Mouse (Mus musculus): ENCODE results near the gene Gm42417. TPM values are rescaled to one million over a fixed set of nuclear protein-coding genes. Genes with fewer than 3 reads are reported as not detected.

Gene Gm42417
- total RNA-seq (2021): 100 to 1,000 TPM in 1 of 2 experiments, 10 to 100 TPM in 1; 93.9 to 209 TPM

DNA sequence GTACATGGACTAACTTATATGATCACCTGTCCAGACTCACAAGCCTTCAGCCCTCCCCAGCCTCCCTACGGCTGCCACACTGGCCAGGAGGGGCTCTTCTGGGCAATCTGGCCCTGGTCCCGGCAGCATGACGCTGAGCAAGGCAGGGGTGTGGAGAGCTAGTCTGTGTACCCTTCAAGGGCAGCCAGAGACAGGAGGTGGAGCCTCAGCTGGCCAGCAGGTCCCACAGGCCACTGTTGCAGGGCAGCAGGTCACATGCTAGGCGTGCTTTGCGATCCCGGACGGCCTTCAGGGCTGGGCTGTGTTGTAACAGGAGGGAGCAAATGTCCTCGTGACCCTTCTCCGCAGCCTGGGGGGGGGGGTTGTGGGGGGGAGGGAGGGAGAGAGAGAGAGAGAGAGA lies at the start of gene Gm42417:
Gm42417 (minus strand) TSS at position 244 of the 400 bp plus-strand sequence.
- peak; percentile 60 to 61 for DNase-seq
- intact Hi-C loops (cut with DNase I): no loop called here

- DNase-seq: no peak
These were observed 48.6 kb upstream of the Gm42417 start for GRCm38 (mm10) chr1:36587860-36588259.

GRCm38 (mm10) chr1:36586288-36586687 lies 47.1 kb upstream of the Gm42417 start:
- no peak for DNase-seq
- intact Hi-C loops (cut with DNase I): no loop called here

More at GRCm38 (mm10) chr1:36587860-36588259, 48.6 kb upstream of the Gm42417 start:
- intact Hi-C loops (cut with DNase I): loop anchor here (2.0 kb wide), 1 partner anchor 25 kb away; no protein-coding TSS in a partner anchor

DNA sequence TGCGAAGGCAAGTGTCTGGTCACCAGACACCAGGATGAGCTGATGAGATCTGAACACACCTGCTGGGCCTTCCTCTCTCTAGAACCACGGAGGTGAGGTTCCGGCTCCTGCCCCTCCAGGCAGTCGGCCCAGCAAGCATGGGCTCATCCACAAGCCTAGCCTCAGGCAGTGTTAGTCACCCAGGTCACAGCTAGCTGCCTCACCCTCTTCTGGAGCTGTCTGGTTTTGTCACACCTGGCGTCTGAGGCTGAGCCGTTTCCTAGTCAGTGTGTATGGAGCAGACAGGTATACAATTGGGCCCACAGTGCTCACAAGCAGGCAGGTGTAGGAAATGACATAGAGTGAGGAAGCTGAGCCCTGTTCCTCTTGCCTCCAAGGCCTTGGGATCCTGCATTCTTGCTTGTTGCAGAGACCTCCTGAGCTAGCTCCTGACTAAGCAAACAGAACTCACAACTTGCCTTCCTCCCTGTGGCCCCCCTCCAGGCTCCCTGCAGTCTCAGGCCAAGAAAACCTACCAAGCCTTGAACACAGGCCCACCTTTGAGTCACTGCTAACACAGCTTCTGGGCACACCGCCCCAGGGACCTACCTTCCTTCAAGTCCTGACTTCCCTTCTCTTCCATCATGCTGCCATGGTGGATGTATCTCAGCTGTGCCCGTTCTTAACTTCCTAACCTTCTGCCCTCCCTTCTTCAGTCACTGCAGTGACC lies 44.3 kb upstream of the Gm42417 start:
- DNase-seq: no peak

GRCm38 (mm10) chr1:36582211-36582610 lies 43.0 kb upstream of the Gm42417 start:
- DNase-seq: no peak
- intact Hi-C loops (cut with DNase I): no loop called here

More for the DNA sequence above, 44.3 kb upstream of the Gm42417 start:
- intact Hi-C loops (cut with DNase I): loop anchor here (1.0 kb wide), 1 partner anchor 21 kb away; no protein-coding TSS in a partner anchor

DNA sequence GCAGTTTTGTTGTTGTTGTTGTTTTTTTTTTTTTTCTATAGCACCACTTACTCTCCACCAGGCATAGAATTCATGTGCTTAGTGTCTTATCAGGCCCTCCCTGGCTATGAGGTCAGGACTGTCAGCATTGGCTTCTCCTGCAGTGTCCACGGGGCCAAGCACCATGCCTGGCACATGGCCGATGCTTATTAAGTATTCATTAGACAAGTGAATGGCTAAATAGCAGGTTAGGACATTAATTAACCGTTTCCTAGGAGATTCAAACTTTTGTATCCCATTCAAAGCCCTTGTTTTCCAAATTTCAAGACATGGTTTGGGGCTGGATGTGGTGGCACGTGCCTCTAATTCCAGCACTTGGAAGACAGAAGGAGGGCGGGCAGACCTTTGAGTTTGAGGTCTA lies 42.0 kb upstream of the Gm42417 start:
- intact Hi-C loops (cut with DNase I): loop anchor here (2.0 kb wide), 1 partner anchor 16 kb away; no protein-coding TSS in a partner anchor
- no peak for DNase-seq

DNA sequence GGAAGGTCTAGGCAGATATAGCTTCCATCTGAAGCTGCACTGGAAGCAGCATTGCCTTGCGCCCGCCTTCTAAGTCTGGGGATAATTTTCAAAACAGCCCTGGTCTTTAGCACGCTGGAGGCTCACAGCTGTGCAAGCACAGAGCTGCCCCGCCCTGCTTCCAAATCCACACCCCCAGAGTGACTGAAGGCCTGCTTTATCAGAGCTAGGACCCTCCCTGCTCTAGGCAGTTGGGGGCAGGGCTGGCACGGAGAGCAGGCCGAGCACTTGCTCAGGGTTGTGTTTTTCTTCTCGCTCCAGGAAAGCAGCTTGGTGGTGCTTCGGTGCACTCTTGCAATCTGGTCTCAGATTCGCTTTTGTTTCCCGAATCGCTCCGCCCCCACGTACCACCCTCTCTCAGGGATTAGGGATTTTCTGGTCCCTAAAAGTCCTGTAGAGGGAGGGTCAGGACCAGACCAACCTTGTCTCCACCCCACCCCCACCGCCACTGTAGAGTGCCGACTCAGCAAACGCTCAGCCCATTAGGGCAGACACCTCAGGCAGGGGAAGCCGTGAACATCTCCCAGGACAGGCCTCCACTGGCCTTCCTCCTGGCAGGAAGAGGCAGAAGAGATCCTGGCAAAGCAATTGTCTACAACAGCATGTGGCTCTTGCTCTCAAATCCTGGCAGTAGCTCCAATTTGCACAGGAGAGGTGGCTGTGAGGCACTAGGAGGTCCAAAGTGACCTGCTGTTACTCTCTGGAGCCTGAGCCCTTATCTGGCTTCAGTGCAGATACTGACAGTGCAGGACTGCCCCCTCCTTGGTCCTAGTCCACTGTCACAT lies 41.4 kb upstream of the Gm42417 start:
- intact Hi-C loops (cut with DNase I): loop anchor here (2.0 kb wide), 1 partner anchor 16 kb away; no protein-coding TSS in a partner anchor
- peak; percentile 66 to 67 for DNase-seq

GRCm38 (mm10) chr1:36579974-36580383 lies 40.8 kb upstream of the Gm42417 start:
- no peak for DNase-seq
- intact Hi-C loops (cut with DNase I): loop anchor here (2.0 kb wide), 1 partner anchor 15 kb away; no protein-coding TSS in a partner anchor

- intact Hi-C loops (cut with DNase I): no loop called here
These were observed 37.9 kb upstream of the Gm42417 start for GRCm38 (mm10) chr1:36576991-36577675.

DNA sequence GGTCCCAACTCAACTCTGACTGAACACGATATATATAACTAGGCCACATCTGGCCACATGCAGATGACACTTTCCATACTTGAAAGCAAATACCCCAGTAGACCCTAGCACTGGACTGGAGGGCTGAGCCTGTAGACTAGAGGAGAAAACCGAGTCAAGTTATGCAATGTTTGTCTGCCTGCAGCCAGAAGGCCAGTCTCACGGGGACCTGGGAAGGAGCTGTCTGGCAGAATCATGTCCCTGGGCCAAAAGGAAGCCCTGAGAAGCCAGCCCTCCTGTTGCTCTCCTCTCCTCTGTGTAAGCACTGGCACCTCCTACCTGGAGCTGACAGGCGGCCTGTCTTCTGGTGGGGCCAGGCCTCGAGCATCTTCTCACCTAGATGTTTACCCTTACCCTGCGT lies 36.1 kb upstream of the Gm42417 start:
- no peak for DNase-seq
- intact Hi-C loops (cut with DNase I): no loop called here

More at GRCm38 (mm10) chr1:36576991-36577675, 37.9 kb upstream of the Gm42417 start:
- DNase-seq: no peak

GRCm38 (mm10) chr1:36574196-36574955 lies 35.1 kb upstream of the Gm42417 start:
- intact Hi-C loops (cut with DNase I): no loop called here
- DNase-seq: no peak

GRCm38 (mm10) chr1:36573524-36573923 lies 34.3 kb upstream of the Gm42417 start:
- no peak for DNase-seq
- intact Hi-C loops (cut with DNase I): no loop called here

DNA sequence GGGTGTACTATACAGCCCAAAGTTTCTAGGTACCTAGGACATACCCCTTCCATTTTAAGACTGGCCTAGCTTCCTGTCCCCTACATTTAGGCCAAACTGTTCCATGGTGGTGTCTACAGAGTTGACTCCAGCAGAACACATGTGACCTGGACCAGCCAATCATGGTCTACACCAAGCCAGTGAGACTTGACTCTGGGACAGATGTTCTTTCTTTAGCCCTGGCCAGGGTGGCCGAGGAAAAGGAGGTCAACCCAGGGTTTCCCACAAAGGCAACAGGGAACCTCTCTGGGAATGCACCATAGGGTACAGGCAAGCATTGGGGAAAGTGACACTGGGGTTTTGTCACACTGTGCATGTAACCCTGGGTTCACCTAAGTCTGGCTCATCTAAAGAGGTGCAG lies 33.5 kb upstream of the Gm42417 start:
- intact Hi-C loops (cut with DNase I): no loop called here
- peak; percentile 48 to 64 for DNase-seq

DNA sequence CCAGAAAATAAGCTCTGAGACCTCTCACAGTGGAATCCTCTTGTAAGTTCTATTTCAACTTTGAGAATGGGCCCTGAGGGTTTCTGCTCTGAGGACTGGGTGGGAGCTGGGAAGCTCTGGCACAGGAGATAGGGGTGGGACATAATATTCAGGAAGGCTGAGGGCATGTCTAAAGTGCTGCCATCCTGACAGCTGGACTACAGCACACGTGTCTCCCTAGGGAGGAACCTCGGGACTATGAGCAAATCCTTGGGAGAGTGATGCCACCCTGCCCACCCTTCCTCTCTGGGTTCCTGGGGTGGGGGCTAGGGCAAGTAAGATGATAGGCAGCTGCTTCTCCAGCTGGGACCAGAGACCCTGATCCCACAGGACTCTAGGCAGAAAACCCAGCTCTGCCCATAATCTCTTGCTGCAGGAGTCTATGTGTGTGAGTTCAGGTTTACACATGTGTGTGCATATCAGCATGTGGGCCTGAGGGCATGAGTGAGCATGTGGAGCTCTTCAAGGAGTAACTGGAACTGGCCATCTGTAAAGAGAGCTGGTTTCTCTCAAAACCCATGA lies 33.0 kb upstream of the Gm42417 start:
- intact Hi-C loops (cut with DNase I): no loop called here

GRCm38 (mm10) chr1:36571627-36572026 lies 32.4 kb upstream of the Gm42417 start:
- peak; percentile 57 to 60 for DNase-seq
- intact Hi-C loops (cut with DNase I): no loop called here

More for the DNA sequence above, 33.0 kb upstream of the Gm42417 start:
- no peak for DNase-seq

- no peak for DNase-seq
- intact Hi-C loops (cut with DNase I): no loop called here
These were observed 31.1 kb upstream of the Gm42417 start for GRCm38 (mm10) chr1:36570320-36570719.

DNA sequence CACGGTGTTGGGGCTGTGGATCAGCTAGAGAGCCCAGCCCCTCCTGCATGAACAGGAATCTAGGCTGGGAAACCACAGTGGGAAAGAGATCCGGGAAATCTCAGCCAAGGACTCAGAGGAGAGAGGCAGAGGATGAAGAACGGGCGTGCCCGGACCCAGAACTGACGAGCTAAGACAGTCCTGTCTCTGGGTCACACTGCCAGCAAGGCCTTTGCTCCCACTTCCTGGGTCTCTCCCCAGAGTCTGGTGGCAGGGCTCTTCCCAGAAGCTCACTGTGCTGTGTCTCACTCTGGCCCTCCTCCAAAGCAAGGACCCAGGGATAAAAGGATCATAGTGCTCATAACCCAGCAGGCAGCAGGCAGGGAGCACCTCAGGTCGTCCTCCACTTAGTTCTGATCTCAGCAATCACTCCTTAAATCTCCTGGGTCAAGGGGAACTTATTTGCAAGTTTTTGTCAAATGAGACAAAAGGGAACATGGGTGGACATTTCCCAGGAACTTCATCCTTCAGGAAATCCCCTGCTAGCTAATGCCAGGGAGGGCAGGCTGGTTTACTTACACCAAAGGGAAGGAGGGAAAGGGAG lies 30.6 kb upstream of the Gm42417 start:
- DNase-seq: no peak
- intact Hi-C loops (cut with DNase I): no loop called here

GRCm38 (mm10) chr1:36568776-36569175 lies 29.5 kb upstream of the Gm42417 start:
- intact Hi-C loops (cut with DNase I): no loop called here
- DNase-seq: no peak

Measured in heart, postnatal 36 days (tissue).